Mouse (Mus musculus): ENCODE data around the gene Cyp4f15.
"Not testable (repeated sequence)": the region's sequence is repeated elsewhere in the genome, so short reads cannot be mapped to it uniquely, and the experiment has no call there.

The Cyp4f15 gene

GRCm38 (mm10) chr17:32685048-32685750 lies at the start of gene Cyp4f15:
Gene Cyp4f15 (plus strand): TSS chr17:32685627.
- no peak for ATAC-seq (ENCODE audit: low TSS enrichment)

- ATAC-seq (ENCODE audit: low TSS enrichment): no peak
These were observed 49.1 kb upstream of the Cyp4f15 start for GRCm38 (mm10) chr17:32636341-32636740.

- ATAC-seq (ENCODE audit: low TSS enrichment): no peak
These were observed 48.3 kb upstream of the Cyp4f15 start for GRCm38 (mm10) chr17:32637151-32637550.

- no peak for ATAC-seq (ENCODE audit: low TSS enrichment)
These were observed 38.8 kb upstream of the Cyp4f15 start for GRCm38 (mm10) chr17:32646631-32647030.

GRCm38 (mm10) chr17:32653860-32654259 lies 31.6 kb upstream of the Cyp4f15 start:
- no peak for ATAC-seq (ENCODE audit: low TSS enrichment)

GRCm38 (mm10) chr17:32657041-32657440 lies 28.4 kb upstream of the Cyp4f15 start:
- ATAC-seq (ENCODE audit: low TSS enrichment): no peak

- ATAC-seq (ENCODE audit: low TSS enrichment): no peak
These were observed 27.2 kb upstream of the Cyp4f15 start for GRCm38 (mm10) chr17:32658246-32658645.

- no peak for ATAC-seq (ENCODE audit: low TSS enrichment)
These were observed 26.7 kb upstream of the Cyp4f15 start, which contains the start of gene Cyp4f40 for GRCm38 (mm10) chr17:32658712-32659111. Gene Cyp4f40 (plus strand): TSS chr17:32658900.

- ATAC-seq (ENCODE audit: low TSS enrichment): no peak
These were observed 11.5 kb upstream of the Cyp4f15 start for GRCm38 (mm10) chr17:32673976-32674375.

GRCm38 (mm10) chr17:32676040-32676635 lies 9.3 kb upstream of the Cyp4f15 start:
- no peak for ATAC-seq (ENCODE audit: low TSS enrichment)

- ATAC-seq (ENCODE audit: low TSS enrichment): no peak
These were observed 5.0 kb upstream of the Cyp4f15 start for GRCm38 (mm10) chr17:32680404-32680803.

- ATAC-seq (ENCODE audit: low TSS enrichment): no peak
These were observed 1.3 kb downstream of the Cyp4f15 start for GRCm38 (mm10) chr17:32686722-32687121.

- ATAC-seq (ENCODE audit: low TSS enrichment): no peak
These were observed 5.5 kb downstream of the Cyp4f15 start for GRCm38 (mm10) chr17:32690959-32691358.

GRCm38 (mm10) chr17:32702826-32703225 lies 17.4 kb downstream of the Cyp4f15 start:
- no peak for ATAC-seq (ENCODE audit: low TSS enrichment)

- ATAC-seq (ENCODE audit: low TSS enrichment): peak; percentile 47
These were observed 25.1 kb downstream of the Cyp4f15 start for GRCm38 (mm10) chr17:32710541-32710940.

- not testable (repeated sequence) for ATAC-seq (ENCODE audit: low TSS enrichment)
These were observed 36.7 kb downstream of the Cyp4f15 start for GRCm38 (mm10) chr17:32722151-32722550.

- no peak for ATAC-seq (ENCODE audit: low TSS enrichment)
These were observed 37.3 kb downstream of the Cyp4f15 start for GRCm38 (mm10) chr17:32722771-32723170.

GRCm38 (mm10) chr17:32726360-32726759 lies 40.9 kb downstream of the Cyp4f15 start:
- peak; percentile 52; the same call in 1 of the 2 replicates for ATAC-seq (ENCODE audit: low TSS enrichment)

- ATAC-seq (ENCODE audit: low TSS enrichment): no peak
These were observed 43.6 kb downstream of the Cyp4f15 start for GRCm38 (mm10) chr17:32729029-32729428.

- no peak for ATAC-seq (ENCODE audit: low TSS enrichment)
These were observed 53.0 kb downstream of the Cyp4f15 start for GRCm38 (mm10) chr17:32738406-32738805.

- ATAC-seq (ENCODE audit: low TSS enrichment): no peak
These were observed 55.6 kb downstream of the Cyp4f15 start for GRCm38 (mm10) chr17:32741057-32741456.

GRCm38 (mm10) chr17:32750611-32751010 lies 65.2 kb downstream of the Cyp4f15 start:
- ATAC-seq (ENCODE audit: low TSS enrichment): no peak
